Mouse (Mus musculus): ENCODE results near the gene Lst1.

Lst1 gene

GRCm38 (mm10) chr17:35209785-35210535, 21.7 kb upstream of the Lst1 start:
- no peak for DNase-seq (ENCODE audit: low spot score)

- no peak for DNase-seq (ENCODE audit: low spot score)
Measured at GRCm38 (mm10) chr17:35205380-35205769, 17.1 kb upstream of the Lst1 start.

- no peak for DNase-seq (ENCODE audit: low spot score)
Measured at GRCm38 (mm10) chr17:35204494-35205379, 16.5 kb upstream of the Lst1 start, which contains the start of gene Lta. Gene Lta (minus strand): TSS chr17:35205351.

- no peak for DNase-seq (ENCODE audit: low spot score)
Measured at GRCm38 (mm10) chr17:35202442-35202841, 14.2 kb upstream of the Lst1 start.

- peak; percentile 49 for DNase-seq (ENCODE audit: low spot score)
Measured at GRCm38 (mm10) chr17:35201787-35202186, 13.5 kb upstream of the Lst1 start, which contains the start of gene Tnf. Gene Tnf (minus strand): TSS chr17:35202007.

GRCm38 (mm10) chr17:35201128-35201527, 12.9 kb upstream of the Lst1 start:
- no peak for DNase-seq (ENCODE audit: low spot score)

GRCm38 (mm10) chr17:35200398-35200797, 12.2 kb upstream of the Lst1 start:
- no peak for DNase-seq (ENCODE audit: low spot score)

GRCm38 (mm10) chr17:35198946-35199345, 10.7 kb upstream of the Lst1 start:
- DNase-seq (ENCODE audit: low spot score), result no peak

GRCm38 (mm10) chr17:35198029-35198428, 9.8 kb upstream of the Lst1 start:
- DNase-seq (ENCODE audit: low spot score), result no peak

GRCm38 (mm10) chr17:35197126-35197525, 8.9 kb upstream of the Lst1 start:
- no peak for DNase-seq (ENCODE audit: low spot score)

- no peak for DNase-seq (ENCODE audit: low spot score)
Measured at GRCm38 (mm10) chr17:35196321-35196641, 8.0 kb upstream of the Lst1 start.

GRCm38 (mm10) chr17:35195631-35196320, 7.5 kb upstream of the Lst1 start:
- DNase-seq (ENCODE audit: low spot score), result peak; percentile 84

GRCm38 (mm10) chr17:35194844-35195630, 6.8 kb upstream of the Lst1 start:
- DNase-seq (ENCODE audit: low spot score), result no peak

- no peak for DNase-seq (ENCODE audit: low spot score)
Measured at GRCm38 (mm10) chr17:35193881-35194843, 5.9 kb upstream of the Lst1 start, which contains the start of gene Ltb. Gene Ltb (plus strand): TSS chr17:35194439.

GRCm38 (mm10) chr17:35192924-35193323, 4.7 kb upstream of the Lst1 start:
- no peak for DNase-seq (ENCODE audit: low spot score)

GRCm38 (mm10) chr17:35191723-35192122, 3.5 kb upstream of the Lst1 start:
- no peak for DNase-seq (ENCODE audit: low spot score)

- DNase-seq (ENCODE audit: low spot score), result no peak
Measured at GRCm38 (mm10) chr17:35190096-35190495, 1.9 kb upstream of the Lst1 start.

GRCm38 (mm10) chr17:35189186-35189585, 947 bp upstream of the Lst1 start:
- DNase-seq (ENCODE audit: low spot score), result no peak

GRCm38 (mm10) chr17:35187345-35187744, 894 bp downstream of the Lst1 start:
- no peak for DNase-seq (ENCODE audit: low spot score)

- DNase-seq (ENCODE audit: low spot score), result peak; percentile 19
Measured at GRCm38 (mm10) chr17:35186681-35187080, 1.6 kb downstream of the Lst1 start.

Measured in urinary bladder, postnatal 14 days (tissue).